Mouse (Mus musculus) limb, embryonic 10.5 days (tissue): Measurements from ENCODE around the gene Tuba3a. TPM values are rescaled to one million over a fixed set of nuclear protein-coding genes. Genes with fewer than 3 reads are reported as not detected.

ENCODE experiments used
- DNase-seq: peaks from one replicate; pipeline ENCODE4 v3.0.0-alpha.2; 2017; ENCODE audit warnings: low spot score
- H3K27ac ChIP-seq: fragments of 300-500 bp; sonication (generic); 2 replicates; pipeline ENCODE4 v1.5.1; 2016; ENCODE audit warnings: mild to moderate bottlenecking
- H3K27me3 ChIP-seq: fragments of 300-500 bp; sonication (generic); 2 replicates; pipeline ENCODE4 v1.6.1; 2016; ENCODE audit warnings: low read depth, mild to moderate bottlenecking; ENCODE audit not compliant: poor library complexity, severe bottlenecking
- H3K36me3 ChIP-seq: fragments of 300-500 bp; sonication (generic); 2 replicates; pipeline ENCODE4 v1.6.1; 2016; ENCODE audit warnings: mild to moderate bottlenecking, moderate library complexity
- H3K4me1 ChIP-seq: fragments of 300-500 bp; sonication (generic); 2 replicates; pipeline ENCODE4 v1.6.1; 2016
- H3K4me3 ChIP-seq: fragments of 300-500 bp; sonication (generic); 2 replicates; pipeline ENCODE4 v1.5.1; 2016; ENCODE audit warnings: mild to moderate bottlenecking, moderate library complexity
- H3K9me3 ChIP-seq: fragments of 300-500 bp; sonication (generic); replicated peaks from 2 replicates; pipeline ENCODE4 v1.6.1; 2016; ENCODE audit warnings: mild to moderate bottlenecking
- WGBS: fragments of 180-500 bp; shearing (Covaris S2); methylation state at CpG from one replicate; pipeline ENCODE4 v1.1.7; 2016; 5-methylcytosine and 5-hydroxymethylcytosine counted together
- polyA plus RNA-seq: library from polyadenylated mRNA; unstranded; fragments of >200 nt; fragmentation: Nextera tagmentation; extraction: Ambion mirVana; gene quantifications from 2 replicates; pipeline ENCODE4 v1.2.1, GENCODE M21; 2016

Gene Tuba3a
- 0.10 and 0.21 TPM in 2 replicates for polyA plus RNA-seq

DNA sequence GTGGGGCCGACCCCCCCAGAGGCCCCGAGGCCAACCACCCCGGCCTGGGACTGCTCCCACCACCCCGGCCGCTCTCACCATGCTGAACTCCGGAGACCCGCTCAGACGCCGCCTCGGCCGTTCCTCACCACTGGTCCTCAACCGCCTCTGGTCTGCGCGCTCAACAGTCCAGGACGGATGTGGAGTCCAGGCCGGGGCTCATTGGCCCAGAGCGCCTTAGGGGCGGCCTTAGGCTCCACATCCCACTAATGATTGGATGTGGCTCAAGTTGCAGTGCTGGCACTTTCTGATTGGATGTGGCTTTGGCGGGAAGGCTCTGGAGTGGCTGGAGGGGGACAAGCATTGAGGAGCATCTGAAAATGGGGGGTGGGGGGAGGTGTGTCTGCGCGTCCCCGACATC lies at the start of gene Tuba3a:
TSS of gene Tuba3a (minus strand) at position 153 of the 400 bp plus-strand sequence.
- no peak within 1 kb of the TSS for H3K4me3 ChIP-seq
- no peaks in the 10 kb centered on the region for H3K36me3 ChIP-seq
- no peaks in the 10 kb centered on the region for H3K4me1 ChIP-seq
- no peak for DNase-seq
- peak within 1 kb of the TSS; percentile 5; the same call in 1 of the 2 replicates for H3K27ac ChIP-seq
- WGBS, result 96% methylated on average over 22 of the region's 22 CpGs
- H3K9me3 ChIP-seq, result no peaks in the 10 kb centered on the region
- no peaks in the 10 kb centered on the region for H3K27me3 ChIP-seq

DNA sequence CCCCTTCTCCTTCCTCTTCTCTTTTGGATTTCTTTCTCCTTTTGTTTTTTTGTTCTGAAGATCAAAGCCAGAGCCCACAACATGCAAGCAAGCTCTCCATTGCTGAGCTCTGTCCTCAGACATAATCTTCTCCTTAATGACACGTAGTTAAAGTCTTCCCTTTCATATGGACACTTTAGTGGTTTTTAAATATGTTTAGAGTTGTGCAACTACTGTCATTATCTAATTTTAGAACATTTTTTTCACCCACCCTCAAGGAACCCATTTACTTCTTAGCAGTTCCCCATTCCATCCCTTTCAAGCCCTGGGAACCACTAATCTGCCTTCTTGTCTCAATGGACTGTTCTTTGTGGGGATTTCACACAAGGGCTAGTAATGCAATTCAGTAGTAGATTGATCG lies 48.5 kb upstream of the Tuba3a start:
- Histone ChIP-seq H3K4me3 (no peak overlapping the region), H3K36me3 (no peaks in the 10 kb centered on the region), H3K27me3 (no peaks in the 10 kb centered on the region), H3K4me1 (peaks cover 17% of the 10 kb centered on the region), H3K27ac (no peak overlapping the region), H3K9me3 (no peaks in the 10 kb centered on the region)
- no peak for DNase-seq
- WGBS, result 75% methylated on average over 2 of the region's 2 CpGs

- Histone ChIP-seq H3K27me3 (no peaks in the 10 kb centered on the region), H3K9me3 (no peaks in the 10 kb centered on the region), H3K4me1 (peaks cover 17% of the 10 kb centered on the region), H3K4me3 (no peak overlapping the region), H3K27ac (no peak overlapping the region), H3K36me3 (no peaks in the 10 kb centered on the region)
- 84% methylated on average over 14 of the region's 14 CpGs for WGBS
- DNase-seq, result no peak
These were observed 47.5 kb upstream of the Tuba3a start for GRCm38 (mm10) chr6:125333112-125333899.

DNA sequence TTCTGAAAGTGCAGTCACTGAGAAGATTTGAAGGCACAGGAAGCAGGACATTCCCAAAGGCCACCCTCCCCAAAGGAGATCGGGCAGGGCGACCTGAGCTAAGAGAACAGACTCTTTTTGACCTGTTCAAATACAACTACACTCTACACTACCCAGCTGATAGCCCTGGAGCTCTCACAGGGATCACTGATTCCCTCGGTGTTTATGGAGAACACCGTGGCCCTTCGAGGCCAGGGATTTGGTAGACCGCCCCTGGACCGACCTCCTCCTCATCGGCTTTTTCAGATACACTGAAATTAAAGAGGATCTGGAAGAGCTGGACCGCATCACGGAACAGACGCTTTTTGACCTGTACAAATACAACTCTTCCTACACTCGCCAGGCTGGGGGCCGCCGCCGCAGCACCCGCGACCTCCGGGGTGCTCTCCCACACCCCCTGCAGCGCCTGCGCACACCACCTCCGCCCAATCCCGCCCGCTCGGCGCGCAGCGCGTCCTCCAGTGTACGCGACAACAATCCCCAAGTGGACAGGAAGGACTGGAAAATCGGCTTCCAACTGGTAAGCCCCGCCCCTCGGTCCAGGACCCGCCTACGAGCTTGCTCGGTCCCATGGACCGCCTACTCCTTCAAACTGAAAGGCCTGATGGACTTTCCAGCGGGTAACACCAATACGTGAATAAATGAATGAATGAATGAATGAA lies 44.9 kb upstream of the Tuba3a start:
- WGBS, result 1% methylated on average over 39 of the region's 39 CpGs
- Histone ChIP-seq H3K4me3 (peak overlapping the region; percentile 60), H3K36me3 (no peaks in the 10 kb centered on the region), H3K4me1 (peaks cover 17% of the 10 kb centered on the region), H3K27me3 (no peaks in the 10 kb centered on the region), H3K9me3 (no peaks in the 10 kb centered on the region), H3K27ac (peak overlapping the region; percentile 82)
- peak; percentile 81 for DNase-seq

- Histone ChIP-seq H3K9me3 (no peaks in the 10 kb centered on the region), H3K27me3 (peaks cover 12% of the 10 kb centered on the region), H3K27ac (no peak overlapping the region), H3K4me3 (no peak overlapping the region), H3K4me1 (peaks cover 11% of the 10 kb centered on the region), H3K36me3 (no peaks in the 10 kb centered on the region)
- WGBS, result 84% methylated on average over 5 of the region's 5 CpGs
- DNase-seq, result no peak
These were observed 42.4 kb upstream of the Tuba3a start for GRCm38 (mm10) chr6:125328243-125328642.

DNA sequence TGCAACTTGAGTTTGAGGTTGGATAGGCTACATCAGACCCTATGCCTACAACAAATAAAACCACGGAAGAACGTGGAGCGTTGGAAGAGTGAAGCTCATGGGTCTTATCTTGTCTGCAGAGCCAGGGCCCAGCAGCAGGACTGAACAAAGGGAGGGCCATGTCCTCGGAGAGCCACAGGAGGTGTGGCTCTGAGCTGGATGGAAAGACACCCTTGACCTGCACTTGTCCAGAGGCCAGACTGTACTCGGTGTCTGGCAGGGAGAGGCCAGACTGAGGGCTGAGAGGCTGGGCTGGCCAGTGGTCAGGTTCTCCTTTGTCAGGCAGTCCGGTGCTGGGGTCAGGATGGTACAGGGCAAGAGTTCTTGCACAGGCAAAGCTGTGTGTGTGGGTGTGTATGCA lies 39.5 kb upstream of the Tuba3a start:
- Histone ChIP-seq H3K27ac (no peak overlapping the region), H3K27me3 (peaks cover 41% of the 10 kb centered on the region), H3K4me1 (peaks cover 17% of the 10 kb centered on the region), H3K9me3 (no peaks in the 10 kb centered on the region), H3K4me3 (no peak overlapping the region), H3K36me3 (no peaks in the 10 kb centered on the region)
- DNase-seq, result no peak
- 79% methylated on average over 6 of the region's 6 CpGs for WGBS

DNA sequence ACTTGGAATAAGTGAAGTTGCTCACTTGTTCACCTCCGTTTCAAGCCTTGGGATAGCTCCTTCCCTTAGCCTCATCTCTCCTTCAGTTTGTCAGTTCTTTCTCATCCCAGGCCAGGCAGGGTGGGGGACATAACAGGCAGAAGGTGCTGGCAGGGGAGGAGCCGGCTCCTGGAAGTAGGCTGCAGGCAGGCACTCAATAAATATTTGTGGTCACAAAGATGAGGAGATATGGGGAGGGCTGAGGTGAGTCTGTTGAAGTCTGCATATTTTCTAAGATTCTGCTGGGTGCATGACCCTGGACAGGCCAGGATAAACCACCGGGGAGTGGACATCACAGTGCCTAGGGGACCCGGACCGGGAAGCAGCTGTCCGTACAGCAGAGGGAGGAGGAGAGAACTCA lies 37.7 kb upstream of the Tuba3a start:
- Histone ChIP-seq H3K27me3 (peaks cover 59% of the 10 kb centered on the region), H3K4me1 (peaks cover 12% of the 10 kb centered on the region), H3K36me3 (no peaks in the 10 kb centered on the region), H3K9me3 (no peaks in the 10 kb centered on the region), H3K4me3 (no peak overlapping the region), H3K27ac (no peak overlapping the region)
- DNase-seq, result no peak
- WGBS, result 55% methylated on average over 6 of the region's 6 CpGs

DNA sequence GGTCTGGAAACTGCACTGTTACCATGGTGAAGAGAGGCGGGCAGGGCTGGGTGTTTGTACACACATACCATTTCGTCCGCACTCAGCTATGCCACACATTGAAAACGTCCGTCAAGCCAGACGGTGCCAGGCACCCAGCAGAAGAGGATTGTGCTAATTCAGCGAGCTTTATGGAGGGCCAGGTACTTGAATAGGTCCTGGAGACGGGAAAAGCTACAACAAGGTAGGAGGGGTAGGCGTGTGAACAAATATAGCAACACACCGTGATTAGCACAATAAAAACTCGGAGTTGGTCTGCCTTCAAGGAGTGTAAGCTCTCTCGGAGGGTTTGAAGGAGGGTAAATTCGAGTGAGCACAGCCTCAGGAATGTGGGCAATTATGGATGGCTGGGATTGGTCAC lies 37.0 kb upstream of the Tuba3a start:
- WGBS, result 68% methylated on average over 13 of the region's 13 CpGs
- DNase-seq, result no peak
- Histone ChIP-seq H3K36me3 (no peaks in the 10 kb centered on the region), H3K27me3 (peaks cover 62% of the 10 kb centered on the region), H3K4me1 (peaks cover 12% of the 10 kb centered on the region), H3K9me3 (no peaks in the 10 kb centered on the region), H3K4me3 (no peak overlapping the region), H3K27ac (no peak overlapping the region)

DNA sequence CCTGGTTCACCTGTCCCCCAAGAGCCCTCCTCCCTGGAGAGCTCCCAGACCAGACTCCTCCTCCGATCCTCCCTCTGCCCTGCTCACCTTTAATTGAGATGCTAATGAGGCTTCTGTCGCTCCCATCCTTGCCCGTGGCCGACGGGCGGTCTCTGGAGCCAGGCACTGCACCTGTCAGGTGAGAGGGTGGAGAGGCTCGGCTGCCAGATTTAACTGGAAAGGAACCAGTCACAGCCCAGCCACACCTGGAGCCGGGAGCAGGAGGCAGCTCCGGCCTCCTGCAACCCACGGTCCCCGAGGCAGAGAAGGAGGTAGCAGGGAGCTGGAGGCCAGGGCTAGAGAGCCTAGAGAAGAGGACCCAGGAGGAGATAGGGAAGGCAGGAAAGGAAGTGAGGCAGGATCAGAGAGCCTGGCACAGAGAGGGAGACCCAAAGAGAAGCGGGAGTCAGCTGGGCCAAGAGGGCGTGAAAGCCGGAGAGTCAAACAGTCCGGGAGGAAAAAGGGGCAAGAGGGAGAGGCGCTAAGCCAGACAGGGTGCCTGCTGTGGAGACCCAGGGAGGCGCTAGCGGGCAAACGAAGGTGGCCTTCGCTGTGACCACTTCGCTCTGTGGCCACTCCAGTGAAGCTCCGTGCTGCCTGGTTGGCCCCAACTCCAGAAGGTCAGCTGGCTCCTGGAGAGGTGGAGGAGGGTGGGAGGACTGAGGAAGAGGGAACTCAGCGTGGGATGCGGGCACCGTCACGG lies 35.4 kb upstream of the Tuba3a start:
- no peak for DNase-seq
- 5% methylated on average over 26 of the region's 26 CpGs for WGBS
- no peaks in the 10 kb centered on the region for H3K36me3 ChIP-seq
- no peaks in the 10 kb centered on the region for H3K9me3 ChIP-seq
- H3K4me3 ChIP-seq, result peak overlapping the region; percentile 2; the same call in 1 of the 2 replicates
- no peak overlapping the region for H3K27ac ChIP-seq
- peaks cover 12% of the 10 kb centered on the region for H3K4me1 ChIP-seq
- H3K27me3 ChIP-seq, result peaks cover 65% of the 10 kb centered on the region

DNA sequence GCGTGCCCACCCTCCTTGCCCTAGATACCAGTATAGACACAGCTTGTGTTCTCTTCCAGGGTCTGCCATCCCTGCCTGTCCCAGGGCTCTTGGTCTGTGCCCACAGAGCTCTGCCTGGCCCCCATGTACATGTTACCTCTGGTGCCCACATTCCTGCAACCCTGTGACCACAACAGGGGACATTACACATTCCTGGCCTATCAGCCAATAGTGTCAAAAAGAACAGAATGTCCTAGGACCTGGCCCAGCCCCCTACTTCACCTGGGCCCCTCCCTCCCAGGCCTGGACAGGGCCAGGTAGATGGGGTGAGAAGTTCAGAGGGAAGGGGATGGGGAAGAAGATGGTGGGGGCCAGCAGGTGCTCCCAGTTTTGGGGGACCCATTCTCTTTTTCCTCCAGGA lies 34.5 kb upstream of the Tuba3a start, which contains the start of gene Scnn1a:
TSS of gene Scnn1a (plus strand) at position 337 of the 400 bp plus-strand sequence.
- Histone ChIP-seq H3K4me1 (peaks cover 12% of the 10 kb centered on the region), H3K36me3 (no peaks in the 10 kb centered on the region), H3K4me3 (peak within 1 kb of the TSS; percentile 2; the same call in 1 of the 2 replicates), H3K27me3 (peaks cover 65% of the 10 kb centered on the region), H3K27ac (no peak within 1 kb of the TSS), H3K9me3 (no peaks in the 10 kb centered on the region)
- no peak for DNase-seq
- 83% methylated on average over 1 of the region's 1 CpGs for WGBS

- H3K27ac ChIP-seq, result no peak overlapping the region
- no peak for DNase-seq
- H3K9me3 ChIP-seq, result no peaks in the 10 kb centered on the region
- H3K4me1 ChIP-seq, result peaks cover 13% of the 10 kb centered on the region
- no peaks in the 10 kb centered on the region for H3K36me3 ChIP-seq
- peaks cover 64% of the 10 kb centered on the region for H3K27me3 ChIP-seq
- H3K4me3 ChIP-seq, result no peak overlapping the region
These were observed 34.1 kb upstream of the Tuba3a start for GRCm38 (mm10) chr6:125319919-125320296.

DNA sequence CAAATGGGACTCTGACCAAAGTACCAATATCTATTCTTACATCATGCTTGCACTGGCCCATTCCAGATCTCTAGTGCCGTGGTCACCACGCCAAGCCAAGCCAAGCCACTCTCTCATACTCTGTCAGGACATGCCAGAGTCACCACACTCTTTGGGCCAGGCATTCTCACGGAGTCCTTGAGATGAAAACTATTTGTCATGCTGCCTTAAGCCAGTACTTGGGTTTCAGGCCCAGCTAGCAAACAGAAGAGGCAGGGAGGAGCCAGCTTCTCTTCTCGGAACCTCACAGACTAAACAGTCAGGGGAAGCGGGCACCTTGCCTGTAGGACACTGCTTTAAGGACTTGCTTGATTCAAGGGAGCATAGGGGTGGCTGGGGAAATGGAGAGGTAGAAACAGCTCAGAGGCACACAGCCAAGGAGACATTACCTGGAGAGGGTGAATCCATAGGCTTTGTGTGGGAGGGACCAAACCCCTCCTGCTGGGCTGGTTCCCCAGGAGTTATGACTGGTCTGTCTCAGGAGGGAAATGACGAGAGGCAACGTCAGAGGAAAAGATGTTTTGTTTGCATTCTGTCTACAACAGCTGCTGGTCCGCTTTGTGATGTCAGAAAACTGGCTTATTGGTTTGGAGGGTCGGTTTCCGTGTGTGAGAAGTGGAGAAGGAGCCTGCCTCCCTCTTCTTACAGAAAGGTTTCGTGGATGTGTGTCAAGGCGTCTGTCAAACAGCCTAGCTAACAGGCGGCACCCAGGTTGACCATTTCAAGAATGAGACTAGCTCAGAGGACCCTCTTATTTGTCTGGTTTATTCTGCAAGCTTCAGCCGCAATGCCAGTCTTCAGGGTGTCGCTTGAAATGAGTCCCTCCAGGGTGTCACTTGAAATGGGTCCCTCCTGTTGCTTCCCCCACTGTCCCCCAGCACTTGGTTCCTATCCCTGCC lies 33.4 kb upstream of the Tuba3a start:
- no peaks in the 10 kb centered on the region for H3K9me3 ChIP-seq
- H3K27me3 ChIP-seq, result peaks cover 59% of the 10 kb centered on the region
- H3K4me1 ChIP-seq, result peaks cover 19% of the 10 kb centered on the region
- WGBS, result 70% methylated on average over 15 of the region's 15 CpGs
- H3K36me3 ChIP-seq, result no peaks in the 10 kb centered on the region
- H3K27ac ChIP-seq, result no peak overlapping the region
- no peak overlapping the region for H3K4me3 ChIP-seq
- no peak for DNase-seq
